Mouse (Mus musculus): ENCODE data around the gene Chd2.
A peak's percentile ranks its signal among the peaks of the same experiment; 100 is the strongest.

Gene Chd2

GRCm38 (mm10) chr7:73434336-73434677 lies 107.3 kb downstream of the Chd2 start:
- no peak for DNase-seq

DNA sequence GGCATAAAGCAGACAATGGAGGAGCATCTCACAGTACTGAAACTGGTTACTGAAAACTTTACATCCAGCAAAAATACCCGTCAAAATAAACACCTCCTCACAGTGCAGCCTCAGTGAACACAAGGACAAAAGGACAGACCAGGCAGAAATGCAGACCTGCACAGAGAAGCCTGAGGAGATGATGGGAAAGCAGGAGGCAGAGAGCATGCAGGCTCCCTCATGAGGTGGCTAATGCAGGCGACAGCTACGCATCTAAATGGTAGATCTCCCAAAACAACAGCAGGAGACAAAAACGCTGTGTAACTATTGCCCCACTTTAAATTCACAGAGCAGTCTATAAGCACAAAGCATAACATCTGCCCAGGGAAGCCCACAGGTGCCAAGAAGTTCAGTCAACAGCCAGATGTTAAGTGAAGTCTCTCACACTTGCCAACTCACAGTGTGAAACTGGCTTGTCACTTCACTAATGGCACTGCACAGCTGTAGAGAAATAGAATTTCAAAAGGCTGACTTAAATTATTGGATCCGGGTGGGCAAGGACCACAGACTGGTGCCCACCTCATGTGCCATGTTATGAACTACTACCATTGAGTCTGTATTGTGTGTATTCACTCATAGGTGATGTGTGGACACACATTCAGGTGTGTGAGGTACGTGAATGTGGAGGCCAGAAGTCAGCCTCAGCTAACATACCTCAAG lies 107.8 kb downstream of the Chd2 start:
- no peak for DNase-seq

DNA sequence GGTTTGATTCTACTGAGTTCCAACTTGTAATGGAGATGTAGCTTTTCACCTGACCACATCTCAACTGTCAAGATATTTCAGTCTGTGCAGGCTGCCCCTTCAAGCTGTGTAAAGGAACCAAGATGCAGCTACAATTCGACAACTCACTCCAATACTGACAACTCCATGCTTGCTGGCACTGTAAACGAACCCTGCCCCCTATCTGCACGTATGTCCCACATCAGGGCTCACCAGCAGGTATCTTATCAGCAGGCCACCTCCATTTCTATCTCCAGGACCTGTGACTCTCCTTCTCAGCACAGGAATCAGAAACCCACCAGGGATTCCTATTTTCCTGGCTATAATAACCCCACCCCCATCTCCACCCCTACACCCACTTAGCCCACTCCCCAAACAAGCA lies 113.1 kb downstream of the Chd2 start:
- no peak for DNase-seq

GRCm38 (mm10) chr7:73427794-73428193 lies 113.8 kb downstream of the Chd2 start:
- DNase-seq: no peak

DNA sequence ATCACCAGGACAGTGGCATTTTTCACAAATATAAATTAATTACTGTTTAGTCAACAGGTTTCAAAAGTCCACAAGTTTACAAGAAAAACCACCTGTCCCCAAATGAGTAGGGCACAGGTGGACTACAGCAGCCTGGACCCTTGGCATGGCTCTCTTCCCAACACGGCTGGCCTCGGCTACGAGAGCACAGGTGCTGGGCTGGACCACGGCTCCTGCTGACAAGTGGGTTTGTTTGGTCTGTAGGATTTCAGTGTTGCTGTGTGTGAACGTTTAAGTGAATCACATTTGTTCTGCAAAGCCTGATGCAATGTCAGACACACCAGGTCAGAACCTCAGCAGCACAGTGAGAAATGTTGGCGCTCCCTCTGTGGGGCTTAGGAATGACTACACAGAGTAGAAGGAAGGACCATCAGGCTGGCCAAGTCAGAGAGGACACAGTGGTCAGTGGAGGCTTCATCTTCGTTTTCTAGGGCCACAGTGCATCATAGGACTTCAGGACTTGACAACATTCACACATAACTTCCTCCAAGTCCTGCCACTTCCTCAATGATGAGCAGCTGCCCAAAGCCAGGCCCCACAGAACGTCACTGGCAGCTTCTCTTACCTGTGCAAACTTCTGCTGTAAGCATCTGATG lies 114.8 kb downstream of the Chd2 start:
- DNase-seq: no peak

- no peak for DNase-seq
Observed at GRCm38 (mm10) chr7:73426235-73426634, 115.4 kb downstream of the Chd2 start.

DNA sequence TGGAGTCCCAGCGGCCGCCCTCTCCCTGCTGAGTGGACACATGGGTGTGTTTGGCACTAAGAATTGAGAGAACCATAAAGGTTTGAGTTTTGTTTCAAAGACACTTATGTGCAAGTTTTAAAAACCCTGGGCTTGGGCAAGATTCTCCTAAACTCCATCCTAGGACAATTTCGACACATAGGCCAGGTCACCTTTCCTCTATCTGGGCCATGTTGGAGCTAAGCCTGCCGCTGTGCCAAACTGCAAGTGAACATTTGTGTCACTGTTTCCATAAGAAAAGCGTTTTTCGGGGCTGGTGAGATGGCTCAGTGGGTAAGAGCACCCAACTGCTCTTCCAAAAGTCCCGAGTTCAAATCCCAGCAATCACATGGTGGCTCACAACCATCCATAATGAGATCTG lies 116.2 kb downstream of the Chd2 start:
- no peak for DNase-seq

DNA sequence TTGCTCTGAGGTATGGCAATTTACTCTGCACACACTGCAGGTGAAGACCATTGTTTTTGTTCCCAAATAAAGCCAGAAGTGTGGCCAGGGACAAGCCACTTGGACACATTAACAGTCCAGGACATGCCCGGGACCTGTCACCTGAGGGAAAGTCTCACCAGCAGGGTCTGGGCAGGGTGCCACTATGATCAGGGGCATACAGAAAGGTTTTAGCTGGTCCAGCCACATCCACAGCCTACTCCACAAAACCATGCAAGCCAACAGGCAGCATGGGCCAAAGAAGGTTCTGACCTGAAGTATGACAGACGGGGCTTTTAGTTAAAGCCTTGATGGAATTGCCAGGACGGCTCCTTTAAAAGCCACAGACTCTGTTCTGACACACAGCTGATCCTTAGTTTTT lies 116.9 kb downstream of the Chd2 start:
- DNase-seq: no peak

GRCm38 (mm10) chr7:73424243-73424642 lies 117.4 kb downstream of the Chd2 start:
- peak; percentile 82 for DNase-seq

DNA sequence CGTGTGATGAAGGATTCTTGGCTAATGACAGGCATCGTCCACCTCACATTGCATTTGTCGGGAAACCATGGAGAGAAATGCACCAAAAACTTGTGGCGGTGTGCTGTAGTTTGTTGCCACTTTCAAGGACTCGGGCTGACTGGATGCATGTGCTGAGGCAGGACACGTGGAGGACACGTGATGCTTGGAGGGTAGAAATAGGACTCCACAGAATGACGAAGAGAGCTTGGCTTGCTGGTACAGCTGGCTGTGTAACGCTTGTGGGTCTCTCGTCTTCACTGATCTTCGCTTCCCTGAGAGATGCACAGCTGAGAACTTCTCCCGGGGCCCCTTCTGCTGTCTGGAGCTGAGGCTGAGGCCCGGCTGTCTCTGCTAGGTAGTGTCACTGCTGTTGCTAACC lies 118.4 kb downstream of the Chd2 start:
- peak; percentile 71 for DNase-seq

- DNase-seq: peak; percentile 90
Observed at GRCm38 (mm10) chr7:73422223-73423113, 119.2 kb downstream of the Chd2 start.

GRCm38 (mm10) chr7:73421278-73422015 lies 120.2 kb downstream of the Chd2 start:
- DNase-seq: no peak

- DNase-seq: no peak
Observed at GRCm38 (mm10) chr7:73420827-73421226, 120.8 kb downstream of the Chd2 start.

- no peak for DNase-seq
Observed at GRCm38 (mm10) chr7:73419375-73419774, 122.3 kb downstream of the Chd2 start.

GRCm38 (mm10) chr7:73414192-73414591 lies 127.4 kb downstream of the Chd2 start:
- DNase-seq: no peak

DNA sequence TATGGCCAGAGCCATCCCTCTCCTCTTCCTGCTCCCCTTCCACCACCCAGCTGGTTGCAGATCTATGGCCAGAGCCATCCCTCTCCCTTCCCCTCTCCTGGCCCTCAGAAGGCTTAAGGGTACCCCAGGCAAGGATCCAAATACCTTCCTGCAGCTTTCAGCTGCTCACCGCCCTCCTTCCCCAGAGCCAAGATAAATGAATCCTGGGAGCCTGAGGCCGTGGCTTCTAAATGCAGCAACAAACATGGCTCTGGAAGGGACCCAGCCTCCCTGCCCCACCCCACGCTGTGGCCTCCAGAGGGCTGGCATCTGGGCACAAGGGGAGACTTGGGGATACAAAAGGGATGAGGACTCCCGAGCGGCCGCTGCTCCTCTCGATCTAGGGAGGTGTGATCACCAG lies 129.2 kb downstream of the Chd2 start:
- no peak for DNase-seq

- no peak for DNase-seq
Observed at GRCm38 (mm10) chr7:73411986-73412385, 129.6 kb downstream of the Chd2 start.

DNA sequence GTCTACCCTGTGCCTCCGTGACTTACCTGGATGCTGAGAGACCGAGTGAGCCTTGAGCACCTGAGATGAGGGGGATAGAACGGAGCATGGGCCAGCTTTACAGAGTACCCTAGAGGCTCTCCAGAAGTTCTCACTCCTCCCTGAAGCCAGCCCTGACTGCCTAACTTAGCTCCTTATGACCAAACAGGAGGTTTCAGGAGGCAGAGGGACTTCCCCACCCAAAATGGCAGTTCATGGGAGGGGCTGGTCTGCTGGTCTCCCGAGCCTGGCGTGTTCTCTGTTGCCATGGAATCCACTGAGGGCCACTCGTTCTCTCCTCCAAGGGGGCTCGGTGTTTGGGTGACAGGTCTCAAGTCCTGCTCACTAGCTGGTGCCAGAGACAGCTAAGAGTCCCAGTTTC lies 130.1 kb downstream of the Chd2 start:
- DNase-seq: no peak

- no peak for DNase-seq
Observed at GRCm38 (mm10) chr7:73405550-73405949, 136.1 kb downstream of the Chd2 start.

- DNase-seq: no peak
Observed at GRCm38 (mm10) chr7:73403538-73403937, 138.1 kb downstream of the Chd2 start.

GRCm38 (mm10) chr7:73402671-73403070 lies 139.0 kb downstream of the Chd2 start:
- no peak for DNase-seq

DNA sequence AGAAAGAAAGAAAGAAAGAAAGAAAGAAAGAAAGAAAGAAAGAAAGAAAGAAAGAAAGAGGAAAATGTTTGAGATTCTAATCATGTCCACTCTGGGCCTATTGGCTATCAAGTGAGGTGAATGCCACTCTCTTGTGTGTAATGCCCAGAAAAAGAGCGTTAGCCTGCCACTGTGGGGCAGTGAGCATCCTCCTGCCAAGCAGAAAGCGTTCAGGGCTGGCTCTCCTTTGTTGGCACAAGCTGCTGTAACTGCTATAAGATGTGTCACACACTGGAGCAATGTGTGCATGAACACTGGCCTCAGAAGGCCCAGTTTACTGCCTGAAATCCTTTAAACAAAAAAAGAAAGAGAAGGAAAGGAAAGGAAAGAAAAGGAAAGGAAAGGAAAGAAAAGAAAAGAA lies 139.5 kb downstream of the Chd2 start:
- DNase-seq: no peak
